Comparison of ENCODE assay signal across 22 mouse cellular contexts in genomic region chr3:127126220-127126619, GRCm38 (mm10).
DNase-seq lines count a peak whose midpoint lies in the region; ATAC-seq and TF ChIP-seq lines count a peak whose summit lies in the region.
"Had no signal": no experiment of that assay in that cellular context is flagged by ENCODE, and none has a peak within 500 bp of the region (broad histone marks: within the 10 kb centered on the region; RNA-seq: fewer than 3 reads in every experiment).

No protein-coding gene starts in this region.

- 0 out of 2 replicates have a peak overlapping the region, but pooled peaks have one; percentile 17 for H3K27ac ChIP-seq in intestine, embryonic 15.5 days
- H3K27ac ChIP-seq in intestine, postnatal 0 days (ENCODE audit: low read depth, low read length): no peak overlapping the region
- H3K27ac ChIP-seq in lung, embryonic 15.5 days: no peak overlapping the region
- peak overlapping the region; percentile 75; the same call in 1 of the 2 replicates for H3K27ac ChIP-seq in olfactory bulb, adult 2 months (ENCODE audit: insufficient read depth, low read depth, low read length)
- H3K27ac ChIP-seq: embryonic facial prominence, embryonic 13.5 days; forebrain, embryonic 12.5 days; heart, embryonic 10.5 days; hindbrain, embryonic 12.5 days had no signal

- no peaks in the 10 kb centered on the region for H3K36me3 ChIP-seq in intestine, embryonic 15.5 days
- no peaks in the 10 kb centered on the region for H3K36me3 ChIP-seq in intestine, postnatal 0 days (ENCODE audit: control insufficient read depth, insufficient read depth)
- no peaks in the 10 kb centered on the region for H3K36me3 ChIP-seq in lung, embryonic 15.5 days
- H3K36me3 ChIP-seq: embryonic facial prominence, embryonic 13.5 days; forebrain, embryonic 12.5 days; heart, embryonic 10.5 days; hindbrain, embryonic 12.5 days had no signal

- no peak overlapping the region for H3K9ac ChIP-seq in intestine, embryonic 15.5 days
- H3K9ac ChIP-seq in intestine, postnatal 0 days (ENCODE audit: low read depth, low read length): no peak overlapping the region
- H3K9ac ChIP-seq in lung, embryonic 15.5 days: no peak overlapping the region
- H3K9ac ChIP-seq: embryonic facial prominence, embryonic 13.5 days; forebrain, embryonic 12.5 days; hindbrain, embryonic 12.5 days had no signal

- no peaks in the 10 kb centered on the region for H3K9me3 ChIP-seq in intestine, embryonic 15.5 days
- H3K9me3 ChIP-seq in intestine, postnatal 0 days (ENCODE audit: control insufficient read depth): no peaks in the 10 kb centered on the region
- no peaks in the 10 kb centered on the region for H3K9me3 ChIP-seq in lung, embryonic 15.5 days
- H3K9me3 ChIP-seq: embryonic facial prominence, embryonic 13.5 days; forebrain, embryonic 12.5 days; heart, embryonic 10.5 days; hindbrain, embryonic 12.5 days had no signal

- no peak for TF ChIP-seq POLR2A in olfactory bulb, adult 2 months (IDR thresholded peaks at IDR 0.05; ENCODE audit: insufficient read depth, low read depth, low read length)

- no peak overlapping the region for H3K4me3 ChIP-seq in intestine, embryonic 15.5 days (replicated peaks)
- no peak overlapping the region for H3K4me3 ChIP-seq in intestine, postnatal 0 days (ENCODE audit: low read depth, low read length)
- no peak overlapping the region for H3K4me3 ChIP-seq in lung, embryonic 15.5 days
- H3K4me3 ChIP-seq in olfactory bulb, adult 2 months (ENCODE audit: insufficient read depth, low read depth, low read length): no peak overlapping the region
- H3K4me3 ChIP-seq: embryonic facial prominence, embryonic 13.5 days; forebrain, embryonic 12.5 days; heart, embryonic 10.5 days; hindbrain, embryonic 12.5 days had no signal

- H3K4me1 ChIP-seq in intestine, embryonic 15.5 days (replicated peaks): peaks cover 10% of the 10 kb centered on the region
- no peaks in the 10 kb centered on the region for H3K4me1 ChIP-seq in intestine, postnatal 0 days (replicated peaks; ENCODE audit: control insufficient read depth, insufficient read depth, low read length)
- peaks cover 18% of the 10 kb centered on the region for H3K4me1 ChIP-seq in lung, embryonic 15.5 days
- H3K4me1 ChIP-seq in olfactory bulb, adult 2 months (ENCODE audit: control insufficient read depth, insufficient read depth, low read length): peaks cover 11% of the 10 kb centered on the region

- no peak for DNase-seq in lung, postnatal 25 days (ENCODE audit: low spot score)
- DNase-seq in brain, adult 2 months (ENCODE audit: low read depth, low spot score): peak; percentile 59
- no peak for DNase-seq in adrenal gland, adult (ENCODE audit: inconsistent age in 2 of 2, low spot score in 1 of 2)
- DNase-seq: adrenal gland, adult 8-10 months; adrenal gland, postnatal 36 days; cerebellum, adult 11 months; cerebellum, adult 8-10 months; cerebellum, postnatal 25 days; gastrocnemius, postnatal 10 days; heart, adult 18-20 months; heart, postnatal 10 days; heart, postnatal 4 days had no signal

- no peaks in the 10 kb centered on the region for H3K27me3 ChIP-seq in intestine, embryonic 15.5 days (replicated peaks)
- no peaks in the 10 kb centered on the region for H3K27me3 ChIP-seq in intestine, postnatal 0 days (replicated peaks; ENCODE audit: control insufficient read depth, insufficient read depth, low read length)
- H3K27me3 ChIP-seq in lung, embryonic 15.5 days: no peaks in the 10 kb centered on the region
- H3K27me3 ChIP-seq: embryonic facial prominence, embryonic 13.5 days; forebrain, embryonic 12.5 days; hindbrain, embryonic 12.5 days had no signal

- H3K4me2 ChIP-seq in intestine, embryonic 15.5 days (replicated peaks): no peak overlapping the region
- no peak overlapping the region for H3K4me2 ChIP-seq in intestine, postnatal 0 days (replicated peaks; ENCODE audit: low read depth)
- no peak overlapping the region for H3K4me2 ChIP-seq in lung, embryonic 15.5 days
- H3K4me2 ChIP-seq: embryonic facial prominence, embryonic 13.5 days; forebrain, embryonic 12.5 days; hindbrain, embryonic 12.5 days had no signal

- WGBS in intestine, embryonic 15.5 days: 28% methylated on average over 3 of the region's 3 CpGs
- WGBS in intestine, postnatal 0 days: 51% methylated on average over 3 of the region's 3 CpGs
- 21% methylated on average over 3 of the region's 3 CpGs for WGBS in lung, embryonic 15.5 days
- 24% methylated on average over 3 of the region's 3 CpGs for WGBS in olfactory bulb, adult 2 months

- no peak for TF ChIP-seq CTCF in intestine, postnatal 0 days (IDR thresholded peaks at IDR 0.05; ENCODE audit: low read depth)
- TF ChIP-seq CTCF in olfactory bulb, adult 2 months (IDR thresholded peaks at IDR 0.05; ENCODE audit: insufficient read depth, low read depth, low read length): no peak

- no peak for ATAC-seq in intestine, embryonic 15.5 days
- no peak for ATAC-seq in intestine, postnatal 0 days
- ATAC-seq in lung, embryonic 15.5 days (ENCODE audit: borderline replicate concordance, extremely low read depth, low FRiP score, low TSS enrichment): peak; percentile 35; the same call in 1 of the 2 replicates
- ATAC-seq: forebrain, embryonic 16.5 days; hindbrain, embryonic 16.5 days had no signal

Comparison
In these comparisons a context has a peak if more than half of its experiments do, and no peak if none do; other contexts are left out.
1. H3K27ac ChIP-seq: peak in intestine, embryonic 15.5 days (single experiment) and olfactory bulb, adult 2 months (single experiment); none in intestine, postnatal 0 days (single experiment) and lung, embryonic 15.5 days (single experiment).